Mouse (Mus musculus): Measurements from ENCODE around the gene Ndufs5. TPM values are rescaled to one million over a fixed set of nuclear protein-coding genes. Genes with fewer than 3 reads are reported as not detected.

The Ndufs5 gene
- total RNA-seq, 2 experiments from 2014 or later = 460 to 471 TPM

GRCm38 (mm10) chr4:123663688-123663965 lies 54.4 kb downstream of the Ndufs5 start:
- no peak for DNase-seq (ENCODE audit: low spot score)
- intact Hi-C loops (cut with DNase I) = loop anchor here (1.0 to 10.0 kb wide), 2 partner anchors 30 to 199 kb away; no protein-coding TSS in a partner anchor

- intact Hi-C loops (cut with DNase I) = loop anchor here (1.0 to 10.0 kb wide), 2 partner anchors 30 to 198 kb away; no protein-coding TSS in a partner anchor
- no peak for DNase-seq (ENCODE audit: low spot score)
Observed at GRCm38 (mm10) chr4:123662914-123663687, 54.9 kb downstream of the Ndufs5 start.

Other genes starting within 250 kb of the Ndufs5 start
- gene Macf1, start 33.8 kb downstream of the Ndufs5 start, total RNA-seq (2021) = 100 to 1,000 TPM; 230 to 254 TPM
- 10 to 100 TPM; 23.2 to 25.4 TPM for gene Akirin1, start 32.1 kb upstream of the Ndufs5 start, total RNA-seq (2021)
- not detected for gene Rhbdl2, start 69.7 kb upstream of the Ndufs5 start, total RNA-seq (2021)
- not detected for gene 4933427I04Rik, start 141.5 kb upstream of the Ndufs5 start, total RNA-seq (2021)
- gene Mycbp, start 186.6 kb upstream of the Ndufs5 start, total RNA-seq (2021) = 10 to 100 TPM; 20.9 to 25.0 TPM
- gene Rragc, start 199.2 kb upstream of the Ndufs5 start, total RNA-seq (2021) = 10 to 100 TPM; 35.8 to 39.9 TPM
- not detected for gene 4930535I16Rik, start 199.8 kb upstream of the Ndufs5 start, total RNA-seq (2021)

Data from heart, postnatal 25 days (tissue).